Mouse (Mus musculus): ENCODE measurements around the gene Mast1. TPM values are rescaled to one million over a fixed set of nuclear protein-coding genes. Genes with fewer than 3 reads are reported as not detected.

The Mast1 gene
- polyA plus RNA-seq, 1 experiment from 2014 or later, result 14.2 TPM

DNA sequence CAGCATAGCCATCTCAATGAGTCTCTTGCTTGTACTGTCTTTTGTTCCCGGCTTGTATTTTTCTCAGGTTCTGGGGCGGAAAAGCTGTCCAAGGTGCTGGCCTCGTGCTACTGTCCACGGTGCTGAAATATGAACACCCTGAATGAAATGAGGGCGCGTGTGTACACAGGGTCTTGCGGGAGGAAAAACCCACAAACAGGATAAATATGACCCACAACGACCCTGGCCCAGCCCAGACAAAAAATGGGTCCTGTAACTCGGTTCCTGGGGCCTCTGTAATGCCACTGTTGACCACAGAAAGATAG is 10.0 kb upstream of the Mast1 start:
- no peaks in the 10 kb centered on the region for H3K36me3 ChIP-seq (ENCODE audit: control insufficient read depth, insufficient read depth, low read length)
- no peak overlapping the region for H3K9ac ChIP-seq (ENCODE audit: low read length)
- no peak for ATAC-seq (replicated peaks; ENCODE audit: low FRiP score)
- H3K4me3 ChIP-seq (ENCODE audit: low read depth, low read length), result no peak overlapping the region
- 16% methylated on average over 9 of the region's 9 CpGs for WGBS
- peaks cover 39% of the 10 kb centered on the region for H3K27me3 ChIP-seq (ENCODE audit: control insufficient read depth, insufficient read depth, low read length)
- no peak for DNase-seq (ENCODE audit: low spot score)
- no peak overlapping the region for H3K27ac ChIP-seq (ENCODE audit: low read depth, low read length)
- peaks cover 18% of the 10 kb centered on the region for H3K4me1 ChIP-seq (replicated peaks; ENCODE audit: control insufficient read depth, insufficient read depth, low read length)
- H3K9me3 ChIP-seq (ENCODE audit: control insufficient read depth, low read length), result no peaks in the 10 kb centered on the region
- H3K4me2 ChIP-seq (ENCODE audit: low read depth, low read length, severe bottlenecking), result no peak overlapping the region

DNA sequence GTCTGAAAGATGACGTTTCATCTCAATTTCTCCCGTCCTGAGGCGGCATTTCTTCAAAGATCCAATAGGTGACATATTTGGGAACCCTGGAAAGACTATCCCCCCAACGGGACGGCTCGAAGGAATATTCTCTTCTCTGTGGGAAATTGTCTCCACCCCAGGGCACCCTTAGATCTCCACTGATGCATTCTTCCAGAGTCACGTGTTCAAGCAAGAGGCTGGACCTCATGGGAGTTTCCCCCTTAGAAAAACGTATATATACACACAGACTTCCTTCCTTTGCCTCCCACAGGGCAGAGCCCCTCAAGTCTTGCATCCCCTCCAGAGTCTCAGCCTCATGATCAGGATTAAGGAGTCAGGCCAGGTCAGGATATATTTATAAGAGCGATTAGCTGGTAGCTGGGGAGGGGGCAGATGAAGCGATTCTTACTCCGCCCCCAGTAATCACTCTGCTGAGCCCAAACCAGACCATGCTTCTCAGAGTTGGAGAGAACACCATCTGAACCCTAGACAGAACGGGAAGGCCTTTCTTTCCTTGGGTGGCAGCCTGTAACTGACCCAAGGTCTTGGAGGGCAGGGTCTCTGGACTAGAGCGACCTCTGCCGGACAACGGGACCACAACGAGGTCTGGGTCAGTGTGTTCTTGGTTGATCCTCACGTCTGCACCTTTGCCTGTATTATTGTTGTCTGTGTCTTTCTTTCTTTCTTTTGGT is 9.5 kb upstream of the Mast1 start, which contains the start of gene Rtbdn:
Gene Rtbdn (plus strand): TSS at position 464 of the 713 bp plus-strand sequence.
- peak within 1 kb of the TSS; percentile 57 for H3K9ac ChIP-seq (ENCODE audit: low read length)
- WGBS, result 7% methylated on average over 17 of the region's 17 CpGs
- ATAC-seq (replicated peaks; ENCODE audit: low FRiP score), result no peak

DNA sequence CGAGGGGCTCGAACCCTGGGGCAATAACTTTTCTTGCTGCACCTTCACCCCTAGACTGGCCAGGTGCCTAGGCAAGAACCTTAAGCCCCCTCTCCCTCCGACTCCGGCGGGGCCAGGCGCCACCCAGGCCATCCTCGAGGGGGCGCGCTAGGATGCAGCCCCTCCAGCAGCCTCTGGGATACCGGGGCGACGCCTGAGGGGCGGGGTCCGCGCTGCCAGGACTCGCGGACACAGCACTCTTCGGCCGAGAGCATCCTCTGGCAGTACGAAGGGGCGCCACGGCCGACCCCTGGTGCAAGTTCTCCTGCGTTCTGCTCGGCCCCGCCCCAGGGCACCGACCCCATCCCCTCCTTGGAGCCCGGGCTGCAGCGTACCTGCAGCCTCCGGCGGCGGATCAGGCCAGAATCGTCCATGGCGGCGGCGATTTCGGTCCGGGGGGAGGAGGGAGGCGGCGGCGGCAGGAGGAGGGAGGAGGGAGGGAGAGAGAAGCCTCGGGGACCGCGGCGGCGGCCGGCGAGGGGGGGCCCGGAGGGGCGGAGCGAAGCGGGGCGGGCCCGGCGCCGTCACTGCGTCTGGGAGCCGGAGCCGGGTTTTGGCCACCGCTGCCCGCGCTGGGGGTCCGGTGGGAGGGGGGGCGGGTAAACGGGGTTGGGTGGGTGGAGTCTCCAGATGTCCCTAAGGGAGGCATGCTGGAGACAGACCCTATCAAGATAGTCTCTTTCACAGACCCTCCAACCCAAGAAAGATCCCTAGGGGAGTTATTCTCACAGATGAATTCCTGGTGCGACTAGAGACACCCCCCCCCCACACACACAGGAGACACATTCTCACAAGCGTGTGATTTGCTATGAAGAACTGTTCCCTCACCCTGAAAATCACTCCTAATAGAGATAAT is 8.7 kb upstream of the Mast1 start:
- peak; percentile 86 for DNase-seq (ENCODE audit: low spot score)
- peak overlapping the region; percentile 86 for H3K4me2 ChIP-seq (ENCODE audit: low read depth, low read length, severe bottlenecking)
- H3K9me3 ChIP-seq (ENCODE audit: control insufficient read depth, low read length), result no peaks in the 10 kb centered on the region
- peaks cover 18% of the 10 kb centered on the region for H3K4me1 ChIP-seq (replicated peaks; ENCODE audit: control insufficient read depth, insufficient read depth, low read length)
- peak overlapping the region; percentile 57 for H3K4me3 ChIP-seq (ENCODE audit: low read depth, low read length)
- peak; percentile 63 for ATAC-seq (replicated peaks; ENCODE audit: low FRiP score)
- peaks cover 39% of the 10 kb centered on the region for H3K27me3 ChIP-seq (ENCODE audit: control insufficient read depth, insufficient read depth, low read length)
- WGBS, result under 1% methylated on average over 34 of the region's 67 CpGs
- H3K27ac ChIP-seq (ENCODE audit: low read depth, low read length), result no peak overlapping the region
- H3K9ac ChIP-seq (ENCODE audit: low read length), result peak overlapping the region; percentile 57
- H3K36me3 ChIP-seq (ENCODE audit: control insufficient read depth, insufficient read depth, low read length), result no peaks in the 10 kb centered on the region

More for the DNA sequence above, 9.5 kb upstream of the Mast1 start, which contains the start of gene Rtbdn:
- Histone ChIP-seq H3K27me3 (ENCODE audit: control insufficient read depth, insufficient read depth, low read length) (peaks cover 39% of the 10 kb centered on the region), H3K27ac (ENCODE audit: low read depth, low read length) (no peak within 1 kb of the TSS), H3K36me3 (ENCODE audit: control insufficient read depth, insufficient read depth, low read length) (no peaks in the 10 kb centered on the region), H3K9me3 (ENCODE audit: control insufficient read depth, low read length) (no peaks in the 10 kb centered on the region), H3K4me1 (replicated peaks; ENCODE audit: control insufficient read depth, insufficient read depth, low read length) (peaks cover 18% of the 10 kb centered on the region), H3K4me3 (ENCODE audit: low read depth, low read length) (peak within 1 kb of the TSS; percentile 57), H3K4me2 (ENCODE audit: low read depth, low read length, severe bottlenecking) (peak within 1 kb of the TSS; percentile 86)
- peak; percentile 71 for DNase-seq (ENCODE audit: low spot score)

DNA sequence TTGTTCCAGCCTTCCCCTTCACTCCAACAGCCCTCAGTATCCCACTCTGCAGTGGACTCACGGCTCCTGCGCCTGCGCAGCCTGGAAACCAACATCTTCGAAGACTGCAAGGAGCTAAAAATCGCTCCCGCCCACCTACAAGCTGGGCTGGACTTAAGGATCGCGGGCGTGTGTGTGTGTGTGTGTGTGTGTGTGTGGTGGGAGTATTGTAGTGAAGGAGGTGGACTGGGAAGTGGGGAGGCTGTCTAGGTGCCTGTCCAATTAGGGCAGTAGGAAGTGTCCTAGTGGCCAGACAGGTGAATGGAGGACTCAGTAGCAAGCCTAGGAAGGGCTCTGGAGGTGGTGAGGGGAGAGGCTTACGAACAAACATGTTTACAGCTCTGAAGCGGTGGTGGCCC is 8.1 kb upstream of the Mast1 start:
- H3K4me3 ChIP-seq (ENCODE audit: low read depth, low read length), result peak overlapping the region; percentile 57; the same call in 1 of the 2 replicates
- DNase-seq (ENCODE audit: low spot score), result no peak
- H3K9ac ChIP-seq (ENCODE audit: low read length), result no peak overlapping the region
- no peaks in the 10 kb centered on the region for H3K9me3 ChIP-seq (ENCODE audit: control insufficient read depth, low read length)
- ATAC-seq (replicated peaks; ENCODE audit: low FRiP score), result peak; percentile 45
- H3K36me3 ChIP-seq (ENCODE audit: control insufficient read depth, insufficient read depth, low read length), result no peaks in the 10 kb centered on the region
- 3% methylated on average over 11 of the region's 11 CpGs for WGBS
- H3K4me2 ChIP-seq (ENCODE audit: low read depth, low read length, severe bottlenecking), result peak overlapping the region; percentile 86
- peaks cover 39% of the 10 kb centered on the region for H3K27me3 ChIP-seq (ENCODE audit: control insufficient read depth, insufficient read depth, low read length)
- peaks cover 18% of the 10 kb centered on the region for H3K4me1 ChIP-seq (replicated peaks; ENCODE audit: control insufficient read depth, insufficient read depth, low read length)
- H3K27ac ChIP-seq (ENCODE audit: low read depth, low read length), result no peak overlapping the region

DNA sequence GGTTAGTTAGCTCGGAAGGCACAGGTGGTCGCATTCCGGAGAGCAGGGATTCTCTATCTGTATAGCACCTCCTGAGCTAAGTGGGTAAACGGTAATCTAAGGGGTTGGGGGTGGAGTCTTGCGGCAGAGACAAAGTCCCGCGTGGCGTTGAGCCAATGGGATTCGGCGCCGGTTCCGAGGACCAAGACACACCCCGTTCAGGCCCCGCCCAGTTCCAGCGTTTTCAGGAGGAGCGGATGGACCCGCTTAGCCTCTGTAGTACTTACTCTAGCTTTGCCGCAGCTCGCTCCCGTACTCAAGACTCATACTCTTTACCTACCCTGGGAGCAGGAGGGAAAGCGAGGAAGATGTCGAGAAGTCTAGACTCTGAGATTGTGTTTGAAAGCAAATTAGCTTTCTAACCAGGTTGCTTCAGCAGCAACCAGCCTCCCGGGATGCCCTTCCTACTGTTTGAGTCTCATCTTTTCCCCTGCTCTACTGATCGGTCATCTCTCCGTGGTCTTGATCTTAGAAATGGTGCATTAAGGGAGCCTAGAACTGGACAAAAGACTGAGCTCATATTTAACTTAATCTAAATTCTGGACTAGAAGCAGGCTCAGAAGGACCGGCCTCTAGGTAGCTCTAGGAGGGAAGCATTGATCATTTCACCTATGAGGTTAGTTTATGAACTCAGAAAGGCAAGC is 7.5 kb upstream of the Mast1 start:
- Histone ChIP-seq H3K4me2 (ENCODE audit: low read depth, low read length, severe bottlenecking) (peak overlapping the region; percentile 86), H3K4me1 (replicated peaks; ENCODE audit: control insufficient read depth, insufficient read depth, low read length) (peaks cover 18% of the 10 kb centered on the region), H3K4me3 (ENCODE audit: low read depth, low read length) (peak overlapping the region; percentile 17; the same call in 1 of the 2 replicates), H3K9me3 (ENCODE audit: control insufficient read depth, low read length) (no peaks in the 10 kb centered on the region), H3K27ac (ENCODE audit: low read depth, low read length) (no peak overlapping the region), H3K27me3 (ENCODE audit: control insufficient read depth, insufficient read depth, low read length) (peaks cover 34% of the 10 kb centered on the region), H3K36me3 (ENCODE audit: control insufficient read depth, insufficient read depth, low read length) (no peaks in the 10 kb centered on the region), H3K9ac (ENCODE audit: low read length) (no peak overlapping the region)
- DNase-seq (ENCODE audit: low spot score) (peak; percentile 88), ATAC-seq (replicated peaks; ENCODE audit: low FRiP score) (peak; percentile 77)
- 2% methylated on average over 26 of the region's 26 CpGs for WGBS

DNA sequence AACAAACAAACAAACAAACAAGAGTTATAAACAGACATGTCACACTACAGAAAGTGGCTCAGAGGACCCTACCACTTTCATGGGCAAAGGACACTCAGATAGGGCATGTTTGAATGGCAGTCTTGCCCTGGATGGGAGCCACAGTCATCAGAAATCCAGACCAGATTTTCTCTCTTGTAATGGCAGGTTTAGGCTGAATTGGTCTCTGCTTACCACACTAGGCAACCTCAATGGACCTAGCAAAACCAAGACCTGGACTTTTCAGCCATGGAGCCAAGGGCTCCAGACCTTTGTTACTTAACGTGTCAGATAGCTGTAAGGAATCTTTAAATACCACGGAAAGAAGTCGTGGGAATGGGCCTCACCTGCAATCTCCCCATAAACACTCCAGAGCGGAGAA is 6.5 kb upstream of the Mast1 start:
- WGBS, result 13% methylated on average over 4 of the region's 4 CpGs
- Histone ChIP-seq H3K4me1 (replicated peaks; ENCODE audit: control insufficient read depth, insufficient read depth, low read length) (peaks cover 18% of the 10 kb centered on the region), H3K9ac (ENCODE audit: low read length) (no peak overlapping the region), H3K36me3 (ENCODE audit: control insufficient read depth, insufficient read depth, low read length) (no peaks in the 10 kb centered on the region), H3K4me3 (ENCODE audit: low read depth, low read length) (no peak overlapping the region), H3K27me3 (ENCODE audit: control insufficient read depth, insufficient read depth, low read length) (peaks cover 34% of the 10 kb centered on the region), H3K27ac (ENCODE audit: low read depth, low read length) (no peak overlapping the region), H3K9me3 (ENCODE audit: control insufficient read depth, low read length) (no peaks in the 10 kb centered on the region), H3K4me2 (ENCODE audit: low read depth, low read length, severe bottlenecking) (no peak overlapping the region)
- DNase-seq (ENCODE audit: low spot score) (no peak), ATAC-seq (replicated peaks; ENCODE audit: low FRiP score) (no peak)

DNA sequence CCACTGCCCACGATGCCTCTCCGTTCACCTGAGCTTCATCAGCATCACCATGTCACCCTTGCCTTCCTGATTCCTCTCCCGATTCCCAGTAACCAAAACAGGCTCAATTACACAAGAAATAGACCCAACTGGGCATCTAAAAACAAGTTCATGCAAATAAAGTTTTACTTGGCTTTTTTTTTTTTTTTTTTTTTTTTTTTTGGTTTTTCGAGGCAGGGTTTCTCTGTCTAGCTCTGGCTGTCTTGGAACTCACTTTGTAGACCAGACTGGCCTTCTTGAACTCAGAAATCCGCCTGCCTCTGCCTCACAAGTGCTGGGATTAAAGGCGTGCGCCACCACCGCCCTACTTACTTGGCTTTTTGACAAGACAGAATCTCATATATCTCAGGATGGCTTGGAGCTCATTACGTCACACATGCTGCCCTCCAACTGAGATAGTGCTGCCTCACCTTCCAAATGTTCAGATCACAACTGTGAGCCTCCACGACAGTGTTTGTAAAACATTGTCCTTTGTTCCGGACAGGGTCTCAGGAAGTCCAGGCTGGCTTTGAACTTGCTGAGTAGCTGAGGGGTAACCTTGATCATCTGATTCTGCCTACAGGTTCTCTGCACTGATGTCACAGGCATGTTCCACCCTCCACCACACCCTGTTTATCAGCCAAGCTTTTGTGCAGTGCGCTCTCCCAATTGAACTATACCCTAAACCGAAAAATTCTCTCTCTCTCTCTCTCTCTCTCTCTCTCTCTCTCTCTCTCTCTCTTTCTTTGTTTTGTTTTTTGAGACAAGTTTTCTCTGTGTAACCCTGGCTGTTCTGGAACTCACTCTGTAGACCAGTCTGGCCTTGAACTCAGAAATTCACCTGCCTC is 694 bp upstream of the Mast1 start:
- no peaks in the 10 kb centered on the region for H3K9me3 ChIP-seq (ENCODE audit: control insufficient read depth, low read length)
- peaks cover 18% of the 10 kb centered on the region for H3K27me3 ChIP-seq (ENCODE audit: control insufficient read depth, insufficient read depth, low read length)
- peaks cover 18% of the 10 kb centered on the region for H3K4me1 ChIP-seq (replicated peaks; ENCODE audit: control insufficient read depth, insufficient read depth, low read length)
- WGBS, result 66% methylated on average over 13 of the region's 13 CpGs
- no peak overlapping the region for H3K27ac ChIP-seq (ENCODE audit: low read depth, low read length)
- peak overlapping the region; percentile 91; the same call in 1 of the 2 replicates for H3K4me2 ChIP-seq (ENCODE audit: low read depth, low read length, severe bottlenecking)
- DNase-seq (ENCODE audit: low spot score), result no peak
- no peaks in the 10 kb centered on the region for H3K36me3 ChIP-seq (ENCODE audit: control insufficient read depth, insufficient read depth, low read length)
- peak overlapping the region; percentile 63 for H3K4me3 ChIP-seq (ENCODE audit: low read depth, low read length)
- no peak for ATAC-seq (replicated peaks; ENCODE audit: low FRiP score)
- H3K9ac ChIP-seq (ENCODE audit: low read length), result no peak overlapping the region
